Mouse (Mus musculus) heart, postnatal 0 days (tissue): ENCODE results near the gene Prss29.

ENCODE experiments used
- CTCF ChIP-seq: IDR thresholded peaks from 2 replicates; pipeline ENCODE4 v1.5.1; 2016; ENCODE audit warnings: antibody characterized with exemption, control low read depth, low read depth
- EP300 ChIP-seq: IDR thresholded peaks from 2 replicates; pipeline ENCODE4 v1.6.1; 2016; ENCODE audit warnings: antibody characterized with exemption, low read depth

GRCm38 (mm10) chr17:25333943-25334342 lies 15.5 kb downstream of the Prss29 start:
- TF ChIP-seq EP300 (no peak), CTCF (peak; percentile 92)
